Mouse (Mus musculus) ES-Bruce4 (cell line): ENCODE measurements around the gene Inhbb. TPM values are rescaled to one million over a fixed set of nuclear protein-coding genes. Genes with fewer than 3 reads are reported as not detected.

Experiments
- H3K27ac ChIP-seq: 2 replicates; pipeline ENCODE4 v1.5.1; 2012; ENCODE audit warnings: low read length, inconsistent platforms; ENCODE audit not compliant: insufficient read depth
- H3K27me3 ChIP-seq: 2 replicates; pipeline ENCODE4 v1.6.1; 2012; ENCODE audit warnings: mild to moderate bottlenecking, low read length, inconsistent platforms; ENCODE audit not compliant: control insufficient read depth, poor library complexity, insufficient read depth, severe bottlenecking
- H3K36me3 ChIP-seq: 2 replicates; pipeline ENCODE4 v1.6.1; 2012; ENCODE audit warnings: inconsistent platforms, mild to moderate bottlenecking, low read length, moderate library complexity; ENCODE audit not compliant: control insufficient read depth, poor library complexity, insufficient read depth, severe bottlenecking
- H3K4me1 ChIP-seq: one replicate; pipeline ENCODE4 v1.8.1; 2011; ENCODE audit warnings: low read length; ENCODE audit not compliant: control insufficient read depth, insufficient read depth
- H3K4me3 ChIP-seq: 2 replicates; pipeline ENCODE4 v1.5.1; 2011; ENCODE audit warnings: low read depth, mild to moderate bottlenecking, low read length
- H3K9ac ChIP-seq: 2 replicates; pipeline ENCODE4 v1.6.1; 2012; ENCODE audit warnings: low read depth, mild to moderate bottlenecking, inconsistent platforms; ENCODE audit not compliant: poor library complexity, severe bottlenecking
- H3K9me3 ChIP-seq: replicated peaks from 2 replicates; pipeline ENCODE4 v1.6.1; 2012; ENCODE audit warnings: mild to moderate bottlenecking, low read length, inconsistent platforms; ENCODE audit not compliant: control insufficient read depth, poor library complexity, insufficient read depth, severe bottlenecking
- CTCF ChIP-seq: IDR thresholded peaks from one replicate; pipeline ENCODE4 v1.8.1; 2011; ENCODE audit warnings: low read depth, low read length
- EP300 ChIP-seq: IDR thresholded peaks from 2 replicates; pipeline ENCODE4 v1.6.1; 2011; ENCODE audit warnings: low read depth, low read length; ENCODE audit not compliant: insufficient read depth
- POLR2A ChIP-seq: IDR thresholded peaks from one replicate; pipeline ENCODE4 v1.8.1; 2011; ENCODE audit warnings: low read length; ENCODE audit not compliant: insufficient read depth
- polyA plus RNA-seq: library from polyadenylated mRNA; stranded (reverse); fragments of >200 nt; gene quantifications from 2 replicates; pipeline ENCODE4 v1.2.4, GENCODE M21; 2011; ENCODE audit warnings: low read depth; ENCODE audit not compliant: missing spikeins, insufficient read depth, insufficient read length

The Inhbb gene
- polyA plus RNA-seq, 1 experiment, result 1.9 TPM

DNA sequence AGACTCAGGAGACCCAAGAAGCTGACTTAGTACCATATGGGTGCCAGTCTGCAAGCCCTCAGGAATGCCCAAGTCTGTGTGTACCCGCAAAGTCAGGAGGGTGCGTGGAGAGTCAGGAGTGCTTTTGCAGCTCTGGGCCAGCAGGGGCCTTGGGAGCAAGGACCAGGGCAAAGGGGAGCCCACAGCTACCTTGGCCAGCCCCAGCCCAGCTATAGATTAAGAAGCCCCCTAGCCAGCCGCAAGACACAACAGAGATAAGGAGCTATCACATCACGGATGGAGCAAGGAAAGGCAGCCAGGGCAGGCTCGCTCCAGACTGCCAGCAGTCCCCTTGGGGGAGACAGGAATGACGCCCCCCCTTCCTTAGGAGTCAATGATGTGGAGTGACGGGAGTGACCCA is 24.2 kb downstream of the Inhbb start:
- Histone ChIP-seq H3K36me3 (no peaks in the 10 kb centered on the region), H3K27ac (peak overlapping the region; percentile 93), H3K27me3 (no peaks in the 10 kb centered on the region), H3K9me3 (no peaks in the 10 kb centered on the region), H3K4me1 (peaks cover 14% of the 10 kb centered on the region), H3K9ac (peak overlapping the region; percentile 14; the same call in 1 of the 2 replicates), H3K4me3 (no peak overlapping the region)
- TF ChIP-seq POLR2A (no peak), CTCF (no peak), EP300 (no peak)

- Histone ChIP-seq H3K36me3 (no peaks in the 10 kb centered on the region), H3K9me3 (no peaks in the 10 kb centered on the region), H3K4me1 (peaks cover 11% of the 10 kb centered on the region), H3K4me3 (no peak overlapping the region), H3K27me3 (no peaks in the 10 kb centered on the region), H3K9ac (no peak overlapping the region), H3K27ac (no peak overlapping the region)
- TF ChIP-seq EP300 (no peak), POLR2A (no peak), CTCF (no peak)
These were observed 30.7 kb downstream of the Inhbb start for GRCm38 (mm10) chr1:119391311-119391710.

DNA sequence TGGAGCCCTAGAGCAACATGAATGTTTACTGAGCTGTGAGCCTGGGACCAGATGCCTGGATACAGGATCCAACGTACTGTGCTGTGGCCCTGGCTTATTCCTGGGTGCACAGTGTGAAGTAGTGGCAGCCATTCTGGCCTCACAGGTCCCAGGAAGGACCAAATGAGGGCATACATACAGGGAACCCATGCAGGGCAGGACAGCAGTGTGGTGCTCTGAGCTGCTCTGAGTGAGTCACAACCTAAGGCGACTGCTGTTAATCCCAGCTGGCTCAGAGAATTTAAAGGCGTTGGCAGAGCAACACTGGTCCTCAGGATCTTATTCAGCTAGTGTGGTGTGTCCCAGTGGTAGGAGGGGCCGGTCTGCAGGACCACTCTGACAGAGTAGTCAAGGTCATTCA is 31.4 kb downstream of the Inhbb start:
- peaks cover 11% of the 10 kb centered on the region for H3K4me1 ChIP-seq
- TF ChIP-seq EP300, result no peak
- no peak for TF ChIP-seq POLR2A
- no peak for TF ChIP-seq CTCF
- no peak overlapping the region for H3K4me3 ChIP-seq
- no peaks in the 10 kb centered on the region for H3K36me3 ChIP-seq
- H3K9ac ChIP-seq, result no peak overlapping the region
- H3K9me3 ChIP-seq, result no peaks in the 10 kb centered on the region
- peak overlapping the region; percentile 3; the same call in 1 of the 2 replicates for H3K27ac ChIP-seq
- H3K27me3 ChIP-seq, result no peaks in the 10 kb centered on the region

DNA sequence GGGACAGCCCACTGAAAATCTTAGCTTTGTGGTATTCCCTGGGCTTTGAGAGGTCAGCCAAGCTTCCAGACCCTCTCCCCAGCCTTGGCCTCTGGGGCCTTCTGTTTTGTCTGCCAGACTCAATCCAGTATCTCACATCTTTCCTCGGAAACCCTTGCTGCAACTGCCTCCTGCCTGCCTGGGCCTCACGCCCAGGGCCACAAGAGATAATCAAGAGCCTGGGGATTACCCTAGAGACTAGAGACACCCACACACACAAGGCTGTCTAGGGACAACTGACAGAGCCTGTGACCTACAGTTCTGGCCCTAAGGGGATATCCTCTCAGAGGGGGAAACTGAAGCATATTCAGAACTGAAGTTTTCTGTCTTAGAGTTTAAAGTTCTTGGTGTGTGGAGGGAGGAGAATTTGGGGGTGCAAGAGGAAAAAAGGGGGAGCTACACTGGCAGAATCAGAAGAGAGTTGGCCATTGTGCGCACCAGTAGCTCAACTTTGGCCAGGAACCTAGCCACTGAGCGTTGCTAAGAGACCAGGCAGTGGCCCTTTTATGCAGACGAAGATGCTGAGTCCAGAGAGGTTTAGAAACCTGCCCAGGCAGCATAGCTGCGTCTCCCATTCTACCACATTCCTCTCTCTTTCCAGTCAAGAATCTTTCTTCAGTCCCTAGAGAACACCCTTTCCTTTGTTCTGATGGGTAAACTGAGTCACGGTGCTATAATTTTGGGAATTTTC is 32.1 kb downstream of the Inhbb start:
- H3K4me1 ChIP-seq, result peaks cover 11% of the 10 kb centered on the region
- TF ChIP-seq POLR2A (no peak), EP300 (no peak), CTCF (no peak)
- H3K4me3 ChIP-seq, result no peak overlapping the region
- no peaks in the 10 kb centered on the region for H3K9me3 ChIP-seq
- no peak overlapping the region for H3K9ac ChIP-seq
- H3K27me3 ChIP-seq, result no peaks in the 10 kb centered on the region
- H3K27ac ChIP-seq, result peak overlapping the region; percentile 28
- H3K36me3 ChIP-seq, result no peaks in the 10 kb centered on the region

GRCm38 (mm10) chr1:119388664-119389396 is 33.2 kb downstream of the Inhbb start:
- no peaks in the 10 kb centered on the region for H3K9me3 ChIP-seq
- H3K36me3 ChIP-seq, result no peaks in the 10 kb centered on the region
- H3K4me1 ChIP-seq, result peaks cover 11% of the 10 kb centered on the region
- H3K4me3 ChIP-seq, result peak overlapping the region; percentile 50
- TF ChIP-seq EP300, result peak; percentile 59; the same call in 1 of the 2 replicates
- TF ChIP-seq CTCF, result no peak
- no peak overlapping the region for H3K27ac ChIP-seq
- H3K27me3 ChIP-seq, result no peaks in the 10 kb centered on the region
- H3K9ac ChIP-seq, result no peak overlapping the region

DNA sequence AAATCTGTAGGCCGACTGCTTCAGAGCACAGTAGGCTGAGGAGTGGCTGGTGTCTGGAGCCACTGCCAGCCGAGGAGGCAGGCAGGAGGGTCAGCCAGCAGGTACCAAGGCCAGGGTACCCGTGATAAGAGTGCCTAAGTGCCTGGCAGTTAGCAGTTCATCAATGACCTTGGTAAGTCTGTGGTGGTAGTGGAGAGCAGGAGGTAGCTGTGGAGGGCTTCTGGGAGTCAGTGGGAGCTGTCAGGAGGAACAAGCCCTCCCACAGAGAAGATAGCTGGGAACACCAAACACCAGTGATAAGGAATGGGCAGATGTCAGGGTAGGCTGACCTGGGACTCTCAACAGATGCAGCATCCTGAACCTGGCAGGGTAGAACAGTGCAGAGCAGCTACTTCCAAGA is 35.7 kb downstream of the Inhbb start:
- peaks cover 11% of the 10 kb centered on the region for H3K4me1 ChIP-seq
- no peaks in the 10 kb centered on the region for H3K36me3 ChIP-seq
- H3K27me3 ChIP-seq, result no peaks in the 10 kb centered on the region
- H3K4me3 ChIP-seq, result no peak overlapping the region
- no peak for TF ChIP-seq CTCF
- no peak for TF ChIP-seq EP300
- TF ChIP-seq POLR2A, result no peak
- H3K9ac ChIP-seq, result no peak overlapping the region
- H3K9me3 ChIP-seq, result no peaks in the 10 kb centered on the region
- H3K27ac ChIP-seq, result no peak overlapping the region
